Mouse (Mus musculus) liver, adult 2 months (tissue): ENCODE measurements around the gene Urad. TPM values are rescaled to one million over a fixed set of nuclear protein-coding genes. Genes with fewer than 3 reads are reported as not detected.

ENCODE experiments used
- DNase-seq: peaks from one replicate; pipeline ENCODE4 v3.0.0-alpha.2; 2011; ENCODE audit warnings: low read depth, low spot score; ENCODE audit errors: extremely low read depth
- H3K27ac ChIP-seq: fragments of 200-500 bp; replicated peaks from 2 replicates; pipeline ENCODE4 v1.5.1; 2012; ENCODE audit warnings: low read depth, mild to moderate bottlenecking, control low read depth, inconsistent platforms, low read length; ENCODE audit not compliant: insufficient read depth
- H3K27me3 ChIP-seq: fragments of 200-500 bp; 2 replicates; pipeline ENCODE4 v1.6.1; 2012; ENCODE audit warnings: mild to moderate bottlenecking, moderate library complexity, low read length, inconsistent platforms; ENCODE audit not compliant: control insufficient read depth, insufficient read depth
- H3K36me3 ChIP-seq: fragments of 200-500 bp; 2 replicates; pipeline ENCODE4 v1.6.1; 2012; ENCODE audit warnings: low read length, inconsistent platforms; ENCODE audit not compliant: control insufficient read depth, insufficient read depth
- H3K4me1 ChIP-seq: fragments of 200-500 bp; 2 replicates; pipeline ENCODE4 v1.6.1; 2011; ENCODE audit warnings: low read length; ENCODE audit not compliant: control insufficient read depth, insufficient read depth
- H3K4me3 ChIP-seq: fragments of 200-500 bp; 2 replicates; pipeline ENCODE4 v1.5.1; 2011; ENCODE audit warnings: low read depth, mild to moderate bottlenecking, control low read depth, low read length, moderate library complexity; ENCODE audit not compliant: insufficient read depth
- H3K79me2 ChIP-seq: fragments of 200-500 bp; 2 replicates; pipeline ENCODE4 v1.6.1; 2012; ENCODE audit warnings: inconsistent platforms, mild to moderate bottlenecking, low read length, moderate library complexity; ENCODE audit not compliant: control insufficient read depth, insufficient read depth
- H3K9ac ChIP-seq: fragments of 200-500 bp; 2 replicates; pipeline ENCODE4 v1.6.1; 2012; ENCODE audit warnings: low read depth, mild to moderate bottlenecking, control low read depth, inconsistent platforms, low read length
- CTCF ChIP-seq: fragments of 200-500 bp; IDR thresholded peaks from 2 replicates; pipeline ENCODE4 v1.5.1; 2011; ENCODE audit warnings: low read depth, low read length, control low read depth
- POLR2A ChIP-seq: fragments of 200-500 bp; IDR thresholded peaks from 2 replicates; pipeline ENCODE4 v1.6.1; 2011; ENCODE audit warnings: low read length, control low read depth; ENCODE audit not compliant: insufficient read depth; ENCODE audit errors: extremely low read depth
- WGBS: fragments of 180-500 bp; shearing (Covaris S2); methylation state at CpG from one replicate; pipeline ENCODE4 v1.1.7; 2018; 5-methylcytosine and 5-hydroxymethylcytosine counted together
- polyA plus RNA-seq: library from polyadenylated mRNA; depleted of rRNA; stranded (reverse); fragments of >200 nt; gene quantifications from 2 replicates; pipeline ENCODE4 v1.2.3, GENCODE M21; 2012
- total RNA-seq: library from RNA; depleted of rRNA; stranded (reverse); fragments of >200 nt; gene quantifications from 2 replicates; pipeline ENCODE4 v1.2.3, GENCODE M21; 2014

Urad gene
- total and polyA plus RNA-seq, 2 experiments: 106 to 154 TPM

DNA sequence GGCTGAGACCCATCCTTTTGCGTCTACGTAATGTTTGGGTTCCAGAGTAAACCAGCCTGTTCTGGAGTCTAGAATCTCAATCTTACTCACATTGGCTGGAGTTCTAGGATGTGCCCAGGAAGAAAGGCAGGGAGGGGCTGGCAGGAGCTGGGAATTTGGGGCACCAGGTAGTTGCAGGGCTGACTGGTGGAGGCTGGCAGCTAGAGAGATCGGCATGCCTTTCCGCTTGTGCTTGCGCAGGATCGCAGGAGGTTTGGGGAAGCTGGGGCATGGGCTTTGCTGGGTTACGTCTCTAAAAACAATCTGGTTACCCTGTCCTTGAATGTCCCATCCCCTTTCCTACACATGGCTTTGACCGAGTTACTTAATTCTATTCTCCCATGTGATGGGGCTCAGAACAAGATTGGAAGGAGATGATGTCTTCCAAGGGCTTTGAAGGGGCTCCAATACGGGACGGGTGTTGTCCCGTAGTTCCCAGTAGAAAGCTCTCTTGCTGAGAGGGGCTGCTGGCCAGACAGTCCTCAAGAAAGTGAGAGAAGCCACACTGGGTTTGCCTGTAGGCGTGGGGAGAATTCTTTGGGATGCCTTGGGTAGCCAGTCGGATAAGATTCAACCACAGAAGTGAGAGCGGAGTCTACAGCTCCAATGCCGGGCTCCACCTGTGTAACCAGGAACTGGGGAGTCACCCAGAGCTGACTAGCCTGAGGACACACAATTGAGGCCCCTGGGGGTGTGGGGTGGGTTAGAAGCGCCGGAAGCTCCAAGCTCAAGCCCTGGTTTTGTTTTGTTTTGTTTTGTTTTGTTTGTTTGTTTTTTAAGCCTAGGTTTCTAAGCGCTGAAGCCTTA lies 45.3 kb downstream of the Urad start:
- H3K9ac ChIP-seq: no peak overlapping the region
- WGBS: 7% methylated on average over 18 of the region's 18 CpGs
- no peak for TF ChIP-seq CTCF
- TF ChIP-seq POLR2A: no peak
- H3K27me3 ChIP-seq: peaks cover 24% of the 10 kb centered on the region
- no peak for DNase-seq
- H3K79me2 ChIP-seq: no peaks in the 10 kb centered on the region
- no peaks in the 10 kb centered on the region for H3K4me1 ChIP-seq
- H3K36me3 ChIP-seq: no peaks in the 10 kb centered on the region
- H3K4me3 ChIP-seq: no peak overlapping the region
- no peak overlapping the region for H3K27ac ChIP-seq

- peaks cover 32% of the 10 kb centered on the region for H3K27me3 ChIP-seq
- H3K36me3 ChIP-seq: no peaks in the 10 kb centered on the region
- H3K4me3 ChIP-seq: no peak overlapping the region
- TF ChIP-seq CTCF: no peak
- no peak for TF ChIP-seq POLR2A
- no peak overlapping the region for H3K27ac ChIP-seq
- no peaks in the 10 kb centered on the region for H3K4me1 ChIP-seq
- no peaks in the 10 kb centered on the region for H3K79me2 ChIP-seq
- H3K9ac ChIP-seq: no peak overlapping the region
- no peak for DNase-seq
- 18% methylated on average over 3 of the region's 3 CpGs for WGBS
Measured at GRCm38 (mm10) chr5:147275761-147276160, 46.5 kb downstream of the Urad start.

DNA sequence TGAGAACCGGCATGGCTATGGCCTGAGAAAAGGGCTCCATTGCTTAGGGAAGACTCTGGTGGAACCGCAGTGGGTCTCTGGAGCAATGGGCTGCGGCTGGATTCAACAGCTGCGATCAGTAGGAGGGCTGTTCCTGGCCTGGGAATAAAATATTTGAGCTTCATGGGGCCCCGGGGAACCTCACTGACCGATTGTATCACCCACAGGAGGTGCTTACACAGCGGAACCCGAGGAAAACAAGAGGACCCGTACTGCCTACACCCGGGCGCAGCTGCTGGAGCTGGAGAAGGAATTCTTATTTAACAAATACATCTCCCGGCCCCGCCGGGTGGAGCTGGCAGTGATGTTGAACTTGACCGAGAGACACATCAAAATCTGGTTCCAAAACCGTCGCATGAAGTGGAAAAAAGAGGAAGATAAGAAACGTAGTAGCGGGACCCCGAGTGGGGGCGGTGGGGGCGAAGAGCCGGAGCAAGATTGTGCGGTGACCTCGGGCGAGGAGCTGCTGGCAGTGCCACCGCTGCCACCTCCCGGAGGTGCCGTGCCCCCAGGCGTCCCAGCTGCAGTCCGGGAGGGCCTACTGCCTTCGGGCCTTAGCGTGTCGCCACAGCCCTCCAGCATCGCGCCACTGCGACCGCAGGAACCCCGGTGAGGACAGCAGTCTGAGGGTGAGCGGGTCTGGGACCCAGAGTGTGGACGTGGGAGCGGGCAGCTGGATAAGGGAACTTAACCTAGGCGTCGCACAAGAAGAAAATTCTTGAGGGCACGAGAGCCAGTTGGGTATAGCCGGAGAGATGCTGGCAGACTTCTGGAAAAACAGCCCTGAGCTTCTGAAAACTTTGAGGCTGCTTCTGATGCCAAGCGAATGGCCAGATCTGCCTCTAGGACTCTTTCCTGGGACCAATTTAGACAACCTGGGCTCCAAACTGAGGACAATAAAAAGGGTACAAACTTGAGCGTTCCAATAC lies 47.8 kb downstream of the Urad start:
- no peak overlapping the region for H3K9ac ChIP-seq
- TF ChIP-seq CTCF (no peak), POLR2A (no peak)
- no peak overlapping the region for H3K27ac ChIP-seq
- H3K27me3 ChIP-seq: peaks cover 37% of the 10 kb centered on the region
- DNase-seq: no peak
- H3K79me2 ChIP-seq: no peaks in the 10 kb centered on the region
- no peak overlapping the region for H3K4me3 ChIP-seq
- H3K4me1 ChIP-seq: no peaks in the 10 kb centered on the region
- no peaks in the 10 kb centered on the region for H3K36me3 ChIP-seq
- WGBS: 6% methylated on average over 48 of the region's 48 CpGs

DNA sequence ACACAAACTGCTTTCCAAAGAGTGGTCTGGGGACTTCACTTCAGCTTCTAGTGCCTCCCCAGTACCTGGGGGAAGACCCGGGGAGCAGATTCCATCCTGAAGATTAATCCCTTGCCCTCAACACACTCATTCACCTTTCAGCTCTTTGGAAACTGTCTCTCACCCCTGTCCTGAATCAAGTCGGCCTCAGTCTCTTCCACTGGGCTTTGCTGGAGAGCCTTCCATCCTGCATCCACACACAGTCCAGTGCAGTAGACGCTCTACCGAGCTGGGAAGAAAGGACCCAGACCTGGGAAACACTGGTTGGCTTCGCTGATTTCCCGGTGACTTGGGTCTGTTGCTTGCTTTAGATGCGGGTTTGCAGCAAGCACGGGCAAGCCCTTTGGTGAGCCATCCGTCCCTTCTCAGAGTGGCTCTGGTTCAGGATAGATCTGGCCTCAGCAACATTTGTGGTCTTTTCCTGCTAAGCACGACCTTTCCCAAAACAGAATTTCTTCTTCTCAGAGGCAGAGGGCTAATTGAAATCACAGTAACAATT lies 49.4 kb downstream of the Urad start:
- H3K27me3 ChIP-seq: peaks cover 44% of the 10 kb centered on the region
- no peak overlapping the region for H3K9ac ChIP-seq
- H3K4me3 ChIP-seq: no peak overlapping the region
- no peaks in the 10 kb centered on the region for H3K79me2 ChIP-seq
- no peak for DNase-seq
- WGBS: 13% methylated on average over 10 of the region's 10 CpGs
- H3K4me1 ChIP-seq: no peaks in the 10 kb centered on the region
- H3K27ac ChIP-seq: no peak overlapping the region
- no peaks in the 10 kb centered on the region for H3K36me3 ChIP-seq
- TF ChIP-seq CTCF (no peak), POLR2A (no peak)

DNA sequence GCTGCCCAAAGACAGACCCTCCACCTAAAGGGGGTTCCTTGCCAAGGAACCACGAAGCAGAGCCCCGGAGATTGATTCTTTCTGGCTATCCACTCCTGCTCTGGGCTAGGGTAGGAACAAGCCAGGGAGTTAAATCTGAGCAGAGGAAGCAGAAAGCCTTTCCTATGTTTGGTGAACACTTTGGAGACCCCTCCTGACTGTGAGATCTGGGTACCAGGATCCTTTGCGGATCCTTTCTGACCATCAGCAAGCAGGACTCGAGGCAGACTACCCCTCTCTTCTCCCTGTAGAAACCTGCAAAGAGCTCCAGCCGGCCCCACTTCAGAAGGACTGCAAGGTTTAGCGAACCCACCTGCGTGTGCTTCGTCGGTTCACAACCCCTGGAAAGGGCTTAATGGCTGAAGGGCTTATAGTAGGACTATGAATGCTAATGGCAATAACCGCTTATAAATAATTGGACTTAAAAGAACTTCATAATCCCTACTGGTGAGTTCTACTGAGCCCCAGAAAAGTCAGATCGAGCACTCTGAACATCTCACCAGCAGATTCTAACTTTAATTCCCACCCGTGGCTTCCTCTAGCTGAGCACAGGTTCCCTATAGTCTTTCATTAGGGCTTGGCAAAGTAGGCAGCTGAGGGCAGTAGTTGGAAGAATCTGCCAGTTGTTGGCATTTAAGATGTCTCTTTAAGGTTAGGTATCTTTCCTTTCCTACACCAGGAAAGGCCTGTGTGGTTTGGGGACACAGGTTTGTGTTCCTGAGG lies 50.0 kb downstream of the Urad start:
- H3K9ac ChIP-seq: no peak overlapping the region
- DNase-seq: no peak
- no peak overlapping the region for H3K4me3 ChIP-seq
- H3K36me3 ChIP-seq: no peaks in the 10 kb centered on the region
- no peak overlapping the region for H3K27ac ChIP-seq
- TF ChIP-seq POLR2A (no peak), CTCF (no peak)
- H3K4me1 ChIP-seq: no peaks in the 10 kb centered on the region
- no peaks in the 10 kb centered on the region for H3K79me2 ChIP-seq
- 35% methylated on average over 12 of the region's 12 CpGs for WGBS
- peaks cover 41% of the 10 kb centered on the region for H3K27me3 ChIP-seq
